Mouse (Mus musculus) hindlimb bud, embryonic 11.5 days (tissue): ENCODE data around the gene Spryd7.
"Not testable (repeated sequence)": the region's sequence is repeated elsewhere in the genome, so short reads cannot be mapped to it uniquely, and the experiment has no call there.

Experiments
- DNase-seq: peaks from one replicate; pipeline ENCODE4 v3.0.0-alpha.2; 2012; ENCODE audit warnings: low read depth, low spot score; ENCODE audit errors: extremely low spot score

The Spryd7 gene

DNA sequence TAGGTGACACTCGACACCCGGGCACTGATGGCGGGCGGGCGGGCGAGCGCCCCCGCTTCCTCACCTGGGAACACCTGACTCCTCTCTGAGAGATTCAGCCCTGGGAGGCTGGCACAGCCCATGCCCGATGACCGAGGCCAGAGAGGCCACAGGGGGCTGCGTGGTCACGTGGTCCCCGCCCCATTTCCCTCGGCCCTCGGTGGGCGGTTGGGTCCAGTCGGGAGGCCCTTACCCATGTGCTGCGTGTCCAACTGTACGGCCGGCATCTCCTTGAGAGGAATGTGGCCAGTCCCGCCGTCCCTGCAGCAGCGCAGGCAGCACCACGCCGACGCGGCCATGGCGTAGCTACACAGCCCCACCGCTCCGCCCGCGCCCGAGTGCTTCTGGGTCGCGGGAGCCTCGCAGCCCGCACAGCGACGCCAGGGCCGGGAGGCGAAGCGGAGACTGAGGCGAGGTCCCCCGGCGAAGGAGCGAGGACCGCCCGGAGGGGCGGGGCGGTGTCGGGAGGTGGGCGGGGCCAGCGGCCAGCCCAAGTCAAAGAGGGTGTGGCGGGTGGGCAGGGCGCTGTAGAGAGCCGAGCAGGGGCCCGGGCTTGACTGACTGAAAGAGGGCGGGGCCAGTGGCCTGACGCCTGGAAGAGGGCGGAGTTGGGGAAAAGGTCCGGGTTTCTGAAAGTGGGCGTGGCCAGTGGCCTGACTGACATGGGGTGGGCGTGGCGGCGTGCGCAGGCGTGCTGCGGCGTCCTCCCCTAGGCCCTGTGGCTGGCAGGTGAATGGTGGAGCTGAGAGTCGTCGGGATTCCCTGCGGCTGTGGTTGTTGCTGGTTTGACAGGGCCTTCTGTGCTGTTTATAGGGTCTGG is at the start of gene Spryd7:
Gene Spryd7 (minus strand): TSS at position 598 of the 859 bp plus-strand sequence.
- peak; percentile 91 for DNase-seq

DNA sequence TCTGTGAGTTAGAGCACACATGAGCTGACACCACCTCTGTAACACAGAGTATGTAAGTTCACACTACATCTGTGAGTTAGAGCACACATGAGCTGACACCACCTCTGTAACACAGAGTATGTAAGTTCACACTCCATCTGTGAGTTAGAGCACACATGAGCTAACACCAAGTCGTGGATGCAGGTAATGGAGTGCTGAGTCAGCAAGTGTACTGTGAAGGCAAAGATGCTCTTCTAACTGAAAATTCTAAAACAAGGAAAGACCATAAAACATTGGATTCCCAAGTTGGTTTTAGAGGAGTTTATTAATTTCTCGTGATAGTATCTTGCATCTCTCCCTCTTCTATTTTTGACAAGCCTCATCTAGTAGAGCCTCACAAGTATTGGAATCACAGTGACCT is 49.4 kb upstream of the Spryd7 start:
- DNase-seq = not testable (repeated sequence)

DNA sequence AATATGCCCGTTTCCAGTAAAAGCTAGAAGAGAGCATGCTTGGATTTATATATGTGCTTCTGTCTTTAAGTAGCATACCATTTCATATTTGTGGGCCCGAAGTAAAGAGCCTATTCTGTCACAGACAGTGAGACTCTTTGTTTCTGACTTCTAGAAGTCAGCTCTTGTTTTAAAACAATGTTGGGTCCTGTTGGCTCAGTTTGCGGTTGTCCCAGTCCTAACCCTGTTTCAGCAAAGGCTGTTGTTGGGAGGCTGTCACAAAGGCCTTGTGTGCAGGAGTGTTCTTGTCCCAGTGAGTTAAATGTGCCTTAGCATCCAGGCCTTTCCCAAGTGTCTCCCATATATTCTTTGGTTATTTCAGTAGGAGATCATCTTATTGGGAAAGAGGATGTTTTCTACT is 47.4 kb upstream of the Spryd7 start:
- DNase-seq = no peak

DNA sequence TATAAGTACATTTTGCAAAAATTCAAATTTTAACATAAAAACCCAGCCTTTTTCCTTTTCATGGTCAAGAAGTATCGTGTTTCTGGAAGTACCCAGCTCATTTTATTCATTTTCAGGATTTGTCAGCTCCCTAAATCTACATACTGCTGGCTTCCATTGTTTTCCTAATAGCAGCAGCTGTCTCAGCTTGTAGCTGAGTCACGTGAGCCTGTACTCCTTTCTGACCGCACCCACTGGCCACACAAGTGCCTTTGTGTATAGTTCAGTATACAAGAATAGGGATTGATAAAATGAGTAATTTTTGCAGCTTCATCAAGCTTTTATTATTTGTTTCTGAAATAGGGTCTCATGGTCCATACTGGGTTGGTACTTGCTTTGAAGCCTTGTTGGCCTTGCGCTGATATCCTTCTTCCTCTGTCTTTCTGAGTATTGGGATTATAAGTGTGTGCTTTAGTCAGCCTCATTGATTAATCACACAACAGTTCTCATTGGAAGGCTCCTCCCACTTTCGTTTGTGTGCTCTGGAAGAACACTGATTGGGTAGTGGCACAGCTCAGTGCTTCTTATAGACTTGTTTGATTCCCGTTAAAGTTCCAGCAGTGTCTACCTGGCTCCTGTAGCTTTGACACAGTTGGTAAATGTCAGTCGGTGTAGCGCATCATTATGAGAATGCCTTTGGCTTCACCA is 46.5 kb upstream of the Spryd7 start:
- DNase-seq = no peak

DNA sequence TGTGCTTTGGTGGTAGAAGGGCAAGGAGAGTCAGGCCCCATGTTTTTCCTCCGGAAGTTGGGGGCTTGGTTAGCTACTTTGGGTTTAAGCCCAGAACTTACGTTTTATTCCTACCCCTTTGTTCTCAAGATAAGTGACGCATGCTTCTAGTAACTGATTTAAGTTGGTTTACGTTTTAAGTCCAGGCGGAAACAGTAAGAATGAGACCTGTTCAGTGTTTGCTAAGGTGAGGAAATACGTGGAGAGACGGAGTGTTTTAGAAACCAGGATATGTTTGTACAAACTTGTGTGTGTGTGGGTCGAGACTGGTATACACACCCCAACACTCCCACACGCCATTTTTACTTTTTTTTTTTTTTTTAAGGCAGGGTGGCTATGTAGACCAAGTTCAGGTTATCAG is 44.7 kb upstream of the Spryd7 start:
- DNase-seq = no peak

DNA sequence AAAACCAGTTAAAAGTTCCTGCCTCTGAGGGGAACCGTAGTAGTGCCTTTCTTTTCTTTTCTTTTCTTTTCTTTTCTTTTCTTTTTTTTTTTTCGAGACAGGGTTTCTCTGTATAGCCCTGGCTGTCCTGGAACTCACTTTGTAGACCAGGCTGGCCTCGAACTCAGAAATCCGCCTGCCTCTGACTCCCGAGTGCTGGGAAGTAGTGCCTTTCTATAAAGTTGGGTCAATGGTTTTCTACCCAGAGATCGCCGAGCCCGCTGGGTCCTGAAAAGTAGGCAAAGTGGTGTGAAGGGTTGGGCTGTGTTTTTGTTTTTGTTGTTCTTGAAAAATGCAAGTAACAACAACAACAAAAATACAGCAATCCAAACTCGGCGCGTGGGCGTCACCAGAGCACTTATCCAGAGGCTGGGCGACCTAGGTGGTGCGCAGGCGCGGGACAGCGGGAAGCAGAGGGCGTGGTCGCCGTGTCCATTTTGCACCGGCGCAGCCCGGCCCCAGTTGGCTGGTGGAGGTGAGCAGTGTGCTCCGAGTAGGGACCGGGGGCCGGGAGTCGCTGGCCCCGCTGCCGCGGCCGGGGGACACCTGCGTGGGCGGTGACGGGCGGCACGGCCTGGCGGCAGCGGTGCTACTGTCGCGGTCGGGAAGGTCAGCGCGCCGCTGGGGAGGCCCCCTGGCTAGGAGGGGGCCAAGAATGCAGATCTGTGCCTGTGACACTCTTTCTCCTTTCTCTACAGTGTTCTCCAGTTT is 42.5 kb upstream of the Spryd7 start:
- DNase-seq = peak; percentile 42

DNA sequence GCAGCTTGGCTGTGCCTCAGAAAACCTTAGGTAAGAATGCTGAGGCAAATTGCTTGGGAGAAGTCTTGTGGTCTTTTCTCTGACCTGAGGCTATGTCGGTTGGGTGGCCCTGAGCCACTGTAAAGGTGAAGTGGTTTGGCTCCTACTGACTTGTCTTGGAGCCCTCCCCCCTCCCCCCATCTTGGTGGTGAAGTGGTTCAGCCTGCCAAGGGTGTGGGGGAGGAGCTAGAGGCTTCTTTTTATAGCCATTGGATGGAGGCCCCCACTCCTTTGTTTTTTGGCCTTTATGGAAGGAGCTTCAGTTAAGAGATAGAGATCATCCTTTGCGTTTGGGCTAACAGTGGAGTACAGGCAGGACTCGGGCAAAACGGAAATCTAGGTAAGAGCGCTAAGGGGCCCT is 41.3 kb upstream of the Spryd7 start, which contains the start of gene Trim13:
Gene Trim13 (plus strand): TSS at position 280 of the 400 bp plus-strand sequence.
- no peak for DNase-seq

DNA sequence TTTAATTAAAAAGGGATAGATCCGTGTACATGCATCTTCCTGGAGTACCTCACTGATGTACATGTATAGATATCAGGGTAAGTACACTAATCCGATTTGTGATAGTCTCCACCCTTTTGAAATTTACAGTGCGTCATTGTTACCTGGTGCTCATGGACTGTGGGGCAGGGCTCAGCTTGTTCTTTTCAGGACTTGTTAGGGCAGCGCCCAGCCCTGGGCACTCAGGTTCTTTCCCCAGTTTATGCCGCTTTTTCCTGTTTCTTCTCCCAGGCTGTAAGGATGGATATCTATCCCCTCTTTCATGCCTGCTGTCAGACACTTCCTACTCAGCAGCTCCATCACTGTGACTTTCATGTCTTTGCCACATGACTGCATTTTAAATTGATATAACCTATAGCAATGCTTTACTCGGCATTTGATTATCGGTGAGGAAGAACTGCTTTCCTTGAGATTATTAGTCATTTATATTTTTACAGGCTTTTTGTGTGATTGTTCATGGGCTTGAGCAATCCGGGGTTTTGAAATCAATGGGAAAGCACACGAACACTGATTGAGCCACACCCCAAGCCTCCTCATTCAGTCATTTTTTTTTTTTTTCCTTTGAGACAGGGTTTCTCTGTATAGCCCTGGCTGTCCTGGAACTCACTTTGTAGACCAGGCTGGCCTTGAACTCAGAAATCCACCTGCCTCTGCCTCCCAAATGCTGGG is 40.2 kb upstream of the Spryd7 start:
- DNase-seq = no peak

DNA sequence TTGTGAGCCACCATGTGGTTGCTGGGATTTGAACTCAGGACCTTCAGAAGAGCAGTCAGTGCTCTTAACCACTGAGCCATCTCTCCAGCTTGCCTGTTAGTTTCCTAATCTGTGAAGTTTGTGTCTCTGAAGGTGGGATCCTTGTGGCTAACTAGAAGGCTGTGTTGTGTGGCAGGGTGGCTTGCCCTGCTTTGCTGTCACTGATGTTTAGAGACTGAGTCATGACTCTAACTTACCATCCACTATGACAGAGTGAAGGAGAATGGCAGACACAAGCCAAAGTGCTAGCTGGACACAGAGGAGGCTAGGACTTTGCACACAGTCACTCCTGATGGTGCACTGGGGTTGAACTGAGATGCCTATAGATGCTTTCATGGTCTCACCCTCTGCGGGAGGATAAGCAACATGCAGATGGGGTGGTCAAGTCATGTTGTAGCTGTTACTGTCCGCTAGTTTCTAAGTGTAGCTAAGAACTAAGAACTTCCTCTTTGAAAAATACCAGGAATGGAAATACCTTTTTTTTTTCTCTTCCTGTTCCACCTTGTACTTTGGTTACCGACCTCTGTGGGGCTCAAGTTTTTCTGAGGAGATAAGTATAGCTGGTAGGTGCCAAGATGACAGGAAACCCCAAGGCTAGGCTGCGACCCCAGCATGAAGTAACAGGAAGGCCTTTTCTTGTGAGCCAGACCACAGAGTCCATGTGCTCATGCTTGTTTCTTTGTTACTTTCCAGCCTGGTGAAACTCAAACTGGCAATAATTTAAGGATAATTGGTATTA is 32.8 kb upstream of the Spryd7 start:
- DNase-seq = no peak

DNA sequence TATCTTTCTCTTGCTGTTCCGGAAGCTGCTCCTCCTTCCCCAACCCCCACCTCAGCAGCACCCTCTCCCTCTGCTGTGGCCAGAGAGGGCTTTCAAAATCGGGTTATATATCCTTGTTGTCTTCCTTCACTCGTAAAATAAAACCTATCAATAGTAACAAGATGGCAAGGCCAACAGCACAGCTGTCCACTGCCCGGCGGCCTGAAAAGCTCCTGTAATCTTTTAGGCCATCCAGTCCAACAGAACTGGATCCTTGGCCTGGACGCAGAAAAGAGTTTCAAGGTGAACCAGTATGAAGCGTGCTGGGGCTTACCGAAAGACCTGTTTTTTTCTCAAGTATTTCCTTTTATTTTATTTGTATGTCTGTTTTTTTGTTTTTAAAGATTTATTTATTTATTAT is 19.3 kb upstream of the Spryd7 start:
- no peak for DNase-seq

DNA sequence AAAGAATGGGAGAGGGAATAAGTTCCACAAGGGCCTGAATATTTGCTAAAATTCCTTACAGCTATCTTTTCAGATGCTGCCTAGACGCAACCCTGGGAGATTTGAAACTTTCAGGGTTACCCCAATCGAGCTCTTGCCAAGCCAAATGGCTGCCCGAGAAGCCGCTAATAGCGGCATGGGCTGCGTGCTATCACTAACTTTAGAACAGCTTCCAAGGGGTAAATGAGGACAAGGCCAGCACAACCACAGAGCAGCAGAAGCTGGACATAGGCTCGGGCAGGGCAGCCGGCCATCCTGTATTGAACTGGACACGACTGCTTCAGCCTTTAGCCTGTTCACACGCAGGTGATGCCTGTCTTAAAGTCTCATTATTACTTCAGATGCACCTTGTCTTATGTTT is 18.4 kb upstream of the Spryd7 start:
- DNase-seq = no peak

DNA sequence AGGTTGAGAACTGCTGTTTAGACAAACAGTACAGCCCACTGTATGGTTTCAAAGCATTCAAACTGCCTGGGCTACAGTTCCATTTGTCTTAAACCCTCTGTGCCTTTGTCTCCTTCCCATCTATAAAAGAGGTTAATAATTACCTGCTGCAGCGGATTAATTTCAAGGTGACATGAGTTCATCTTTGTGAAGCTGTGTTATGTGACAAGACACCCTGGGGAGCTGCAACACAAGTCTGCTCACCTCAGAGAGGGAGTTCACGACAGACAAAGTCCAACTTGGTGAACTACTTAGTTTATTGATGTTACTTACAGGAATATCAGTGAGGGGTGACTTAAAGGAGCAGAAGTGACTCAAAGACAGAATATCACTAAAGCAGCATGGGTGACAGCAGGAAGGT is 15.4 kb upstream of the Spryd7 start:
- DNase-seq = no peak

DNA sequence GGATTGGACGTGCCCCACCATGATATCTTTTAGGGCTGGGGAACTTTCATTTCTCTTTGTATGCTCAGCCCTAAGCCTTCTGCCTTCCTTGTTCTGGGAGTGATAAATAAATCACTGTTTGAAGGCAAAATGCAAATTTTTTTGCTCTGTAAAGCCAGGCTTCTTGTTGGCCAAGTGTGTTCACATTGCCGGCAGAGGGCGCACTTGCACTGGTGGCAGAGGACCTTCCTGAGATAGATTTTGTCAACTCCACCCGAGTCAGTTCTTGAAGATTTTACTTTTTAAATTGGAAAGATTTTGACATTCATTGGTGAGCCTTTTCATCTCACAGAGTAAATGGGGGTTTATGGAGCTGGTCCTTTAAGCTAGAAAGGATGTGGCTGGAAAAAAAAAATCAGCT is 14.7 kb upstream of the Spryd7 start:
- peak; percentile 35 for DNase-seq

DNA sequence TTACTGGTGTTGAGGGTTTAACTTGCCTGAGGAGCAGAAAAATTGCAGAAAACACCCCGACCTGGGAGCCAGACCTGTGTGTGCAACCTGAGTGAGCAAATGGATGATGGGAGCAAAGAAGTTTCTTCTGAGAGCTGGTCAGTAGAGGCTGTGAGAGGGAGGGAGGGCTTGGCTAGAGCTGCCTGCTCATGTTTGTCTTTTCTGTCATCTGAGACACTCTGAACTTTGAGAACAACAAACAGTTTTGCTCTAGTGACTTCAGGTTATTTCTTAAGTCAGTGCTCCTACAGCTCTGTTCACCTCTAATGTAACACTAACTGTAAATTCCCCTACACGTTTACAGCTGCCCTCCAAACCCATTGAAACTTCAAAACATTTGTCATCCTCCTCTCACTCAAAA is 12.7 kb upstream of the Spryd7 start:
- no peak for DNase-seq

DNA sequence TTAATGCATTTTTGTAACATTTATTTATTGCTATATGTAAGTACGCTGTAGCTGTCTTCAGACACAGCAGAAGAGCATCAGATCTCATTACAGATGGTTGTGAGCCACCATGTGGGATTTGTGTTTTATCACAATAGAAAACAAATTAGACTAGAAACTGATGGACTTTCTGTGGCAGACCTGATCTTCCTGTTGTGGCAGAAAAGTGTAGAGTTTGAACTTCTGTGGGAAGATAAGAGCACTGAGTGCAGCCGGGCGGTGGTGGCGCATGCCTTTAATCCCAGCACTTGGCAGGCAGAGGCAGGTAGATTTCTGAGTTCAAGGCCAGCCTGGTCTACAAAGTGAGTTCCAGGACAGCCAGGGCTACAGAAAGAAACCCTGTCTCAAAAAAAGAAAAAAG is 9.5 kb upstream of the Spryd7 start:
- not testable (repeated sequence) for DNase-seq

DNA sequence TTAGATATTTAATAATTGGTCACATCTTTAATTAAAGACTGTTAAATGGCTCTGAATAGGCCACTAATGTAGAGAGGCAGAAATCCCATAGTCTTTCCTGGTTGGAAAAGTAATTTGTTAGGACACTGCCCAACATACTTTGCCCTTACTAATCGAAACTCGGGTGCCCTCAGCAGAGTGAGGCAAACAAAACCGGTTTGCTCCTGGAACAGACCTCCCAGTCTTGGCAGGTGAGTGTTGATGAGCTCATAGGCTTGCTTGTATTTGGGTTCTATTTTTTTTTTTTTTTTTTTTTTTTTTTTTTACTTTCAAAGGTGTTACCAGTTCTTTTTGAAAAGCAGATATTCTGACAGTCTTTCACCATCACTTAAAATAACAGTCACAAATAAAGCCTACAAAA is 3.2 kb upstream of the Spryd7 start:
- DNase-seq = no peak

DNA sequence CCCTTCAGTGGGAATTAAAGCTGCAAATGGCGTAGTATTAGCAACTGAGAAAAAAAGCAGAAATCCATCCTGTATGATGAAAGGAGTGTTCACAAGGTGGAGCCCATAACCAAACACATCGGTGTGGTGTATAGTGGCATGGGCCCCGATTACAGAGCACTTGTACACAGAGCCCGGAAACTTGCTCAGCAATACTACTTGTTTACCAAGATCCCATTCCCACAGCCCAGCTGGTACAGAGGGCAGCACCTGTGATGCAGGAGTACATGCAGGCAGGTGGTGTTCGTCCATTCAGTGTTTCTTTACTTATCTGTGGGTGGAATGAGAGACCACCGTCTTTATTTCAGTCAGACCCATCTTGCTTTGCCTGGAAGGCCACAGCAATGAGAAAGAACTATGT is 2.2 kb upstream of the Spryd7 start:
- DNase-seq = no peak

DNA sequence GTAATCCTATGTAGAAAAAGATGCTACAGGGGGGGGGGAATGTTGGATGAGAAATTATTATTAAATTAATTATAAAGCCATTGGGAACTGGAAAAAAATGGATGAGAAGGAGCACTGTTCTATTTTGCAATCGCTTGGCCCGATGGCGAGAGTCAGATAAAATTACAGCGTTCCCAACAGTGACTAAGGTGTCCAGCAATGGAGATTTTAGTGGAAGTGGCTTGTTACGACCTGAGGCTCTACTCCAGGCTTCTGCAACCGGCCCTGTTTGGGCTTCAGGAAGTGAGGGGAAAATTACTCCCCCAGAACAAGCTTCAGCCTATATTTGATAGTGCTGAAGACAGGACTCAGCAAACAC is 776 bp downstream of the Spryd7 start:
- no peak for DNase-seq

DNA sequence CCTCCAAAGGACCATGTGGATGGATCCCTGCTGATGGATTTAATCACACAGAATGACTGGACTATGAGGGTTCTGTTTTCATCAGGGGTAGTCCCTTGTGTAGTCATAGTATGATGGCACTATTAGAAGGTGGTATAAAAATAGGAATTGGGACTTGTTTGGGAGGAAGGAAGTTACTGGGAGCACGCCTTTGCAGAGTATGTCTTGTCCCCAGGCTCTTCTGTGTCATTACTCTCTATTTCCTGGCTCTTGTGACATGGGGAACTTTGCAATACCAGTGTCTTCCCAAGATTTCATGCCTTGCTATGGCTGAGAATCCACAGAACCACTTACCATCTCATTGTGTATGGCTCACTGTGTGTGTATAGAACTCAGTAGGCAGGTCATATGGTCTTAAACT is 8.1 kb downstream of the Spryd7 start:
- no peak for DNase-seq

DNA sequence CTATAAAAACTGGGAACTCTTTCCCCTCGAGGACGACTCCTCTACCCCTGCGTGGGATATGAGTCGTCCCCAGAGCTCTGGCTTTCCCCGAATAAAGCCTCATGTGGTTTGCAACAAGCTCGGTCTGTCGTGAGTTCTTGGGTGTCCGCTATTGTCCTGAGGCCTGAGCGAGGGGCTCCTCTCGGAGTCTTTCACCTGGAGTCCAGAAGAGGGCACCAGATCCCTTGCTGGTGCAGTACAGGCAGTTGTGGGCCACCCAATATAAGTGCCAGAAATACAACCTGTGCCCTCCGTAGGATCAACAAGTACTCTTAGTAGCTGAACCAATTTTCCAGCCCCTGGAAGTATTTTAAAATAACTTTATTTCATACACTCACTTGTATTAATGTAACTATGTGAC is 18.9 kb downstream of the Spryd7 start:
- not testable (repeated sequence) for DNase-seq
